Mouse (Mus musculus) erythroblast, embryonic 14.5 days (primary cell): Measurements from ENCODE around the gene Usp40.

Source experiments
- GATA1 ChIP-seq: IDR thresholded peaks from 2 replicates; pipeline ENCODE4 v1.6.1; 2012; ENCODE audit warnings: low read length, inconsistent platforms, mixed read lengths
- TAL1 ChIP-seq: IDR thresholded peaks from 3 replicates; pipeline ENCODE4 v1.6.1; 2012; ENCODE audit warnings: low read length, inconsistent platforms, mixed read lengths

GRCm38 (mm10) chr1:87929730-87930129 is 78.6 kb downstream of the Usp40 start:
- TF ChIP-seq GATA1 (no peak), TAL1 (no peak)
